Mouse (Mus musculus): ENCODE measurements at regions not wholly inside any gene's neighbourhood (a gene's known extent, or its start where the extent isn't known, plus 50 kb on each side); places are given as distances from the start of the nearest gene placed in this dataset.

DNA sequence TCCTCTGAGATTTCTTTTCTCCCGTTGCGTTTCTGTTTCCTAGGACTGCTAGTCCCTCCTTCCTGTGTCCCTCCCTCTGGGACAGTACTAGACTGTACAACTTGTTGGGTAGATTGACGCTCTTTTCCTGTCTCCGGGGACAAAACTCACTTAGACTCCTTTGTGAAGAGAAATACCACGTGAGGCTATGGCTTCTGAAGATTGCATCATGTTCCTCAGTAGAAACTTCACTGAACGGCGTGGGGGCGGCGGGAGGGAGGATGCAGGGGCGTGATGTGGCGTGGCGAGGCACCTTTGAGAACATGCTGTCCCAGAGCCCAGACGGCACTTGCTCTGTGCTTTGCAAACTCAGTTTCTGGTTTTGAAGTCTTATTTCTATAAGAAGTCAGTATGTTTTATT lies 78.5 kb downstream of the Spata18 start:
- Histone ChIP-seq H3K4me1 (peaks cover 37% of the 10 kb centered on the region), H3K9me3 (no peaks in the 10 kb centered on the region), H3K27ac (replicated peaks) (no peak overlapping the region; the same call in 1 of the 2 replicates), H3K36me3 (replicated peaks) (no peaks in the 10 kb centered on the region), H3K4me3 (no peak overlapping the region), H3K27me3 (replicated peaks; ENCODE audit: low read depth, poor library complexity, severe bottlenecking) (peaks cover 28% of the 10 kb centered on the region)
- WGBS = 85% methylated on average over 13 of the region's 13 CpGs
- no peak for DNase-seq (ENCODE audit: low spot score)

- no peak overlapping the region for H3K4me3 ChIP-seq
- WGBS = 65% methylated on average over 9 of the region's 9 CpGs
- peaks cover 41% of the 10 kb centered on the region for H3K4me1 ChIP-seq
Observed at GRCm38 (mm10) chr5:73731423-73731822, 80.2 kb downstream of the Spata18 start.

DNA sequence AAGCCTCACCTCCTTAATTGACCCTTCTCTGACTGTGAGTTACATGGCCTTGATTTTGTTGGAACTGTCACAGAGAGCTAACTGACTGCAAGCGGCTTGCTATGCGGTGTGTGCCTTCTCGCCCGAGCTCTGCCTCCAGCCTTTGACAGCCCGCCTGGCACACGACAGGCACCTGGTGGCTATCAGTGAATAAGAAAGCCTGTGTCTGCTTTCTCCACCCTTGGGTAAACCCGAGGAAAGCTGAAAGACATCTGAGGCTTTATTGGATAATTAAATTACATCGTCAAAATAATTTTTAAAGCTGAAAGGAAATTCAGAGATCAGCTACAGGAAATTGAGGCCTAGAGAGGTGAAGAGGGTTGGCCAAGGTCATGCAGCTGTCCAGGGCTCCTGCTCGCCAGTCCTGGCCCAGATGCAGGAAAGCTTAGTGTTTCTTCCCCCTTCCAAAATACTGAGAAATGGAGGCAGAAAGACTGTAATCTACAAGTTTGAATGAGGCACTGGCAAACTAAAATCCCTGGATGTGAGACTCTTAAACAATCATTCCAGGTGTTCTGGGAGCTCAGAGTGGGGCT lies 80.9 kb downstream of the Spata18 start:
- H3K4me1 ChIP-seq = peaks cover 41% of the 10 kb centered on the region
- no peaks in the 10 kb centered on the region for H3K9me3 ChIP-seq
- WGBS = 25% methylated on average over 9 of the region's 9 CpGs
- peak; percentile 78 for DNase-seq (ENCODE audit: low spot score)
- H3K27me3 ChIP-seq (replicated peaks; ENCODE audit: low read depth, poor library complexity, severe bottlenecking) = peaks cover 28% of the 10 kb centered on the region
- 0 out of 2 replicates have a peak overlapping the region, but pooled peaks have one; percentile 10 for H3K27ac ChIP-seq (replicated peaks)
- H3K4me3 ChIP-seq = no peak overlapping the region
- no peaks in the 10 kb centered on the region for H3K36me3 ChIP-seq (replicated peaks)

More at GRCm38 (mm10) chr5:73731423-73731822, 80.2 kb downstream of the Spata18 start:
- DNase-seq (ENCODE audit: low spot score) = no peak
- Histone ChIP-seq H3K36me3 (replicated peaks) (no peaks in the 10 kb centered on the region), H3K9me3 (no peaks in the 10 kb centered on the region), H3K27ac (replicated peaks) (no peak overlapping the region), H3K27me3 (replicated peaks; ENCODE audit: low read depth, poor library complexity, severe bottlenecking) (peaks cover 28% of the 10 kb centered on the region)

DNA sequence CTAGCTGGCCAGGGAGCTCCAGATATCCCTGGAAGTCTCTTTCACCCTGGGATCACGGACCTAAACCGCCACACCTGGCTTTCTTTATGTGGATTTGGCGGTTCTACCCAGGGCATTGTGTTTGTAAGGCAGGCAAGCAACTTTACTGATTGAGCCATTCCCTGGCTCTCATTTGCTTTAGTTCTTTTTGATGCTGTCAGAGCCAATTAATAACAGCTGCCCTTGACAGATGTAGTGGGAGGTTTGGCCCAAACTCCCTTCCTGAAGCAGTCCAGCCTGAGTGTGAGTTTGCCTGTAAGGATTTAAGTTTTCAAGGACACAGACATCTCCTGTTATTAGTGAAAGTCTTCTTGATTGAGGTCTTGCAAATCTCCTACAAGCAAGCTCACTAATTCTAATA lies 89.6 kb downstream of the Spata18 start:
- no peaks in the 10 kb centered on the region for H3K36me3 ChIP-seq (replicated peaks)
- no peak overlapping the region for H3K27ac ChIP-seq (replicated peaks)
- DNase-seq (ENCODE audit: low spot score) = peak; percentile 23
- no peaks in the 10 kb centered on the region for H3K9me3 ChIP-seq
- WGBS = 50% methylated on average over 3 of the region's 3 CpGs
- 0 out of 2 replicates have a peak, but pooled peaks cover 5% of the 10 kb centered on the region for H3K27me3 ChIP-seq (replicated peaks; ENCODE audit: low read depth, poor library complexity, severe bottlenecking)
- peaks cover 22% of the 10 kb centered on the region for H3K4me1 ChIP-seq
- H3K4me3 ChIP-seq = no peak overlapping the region

GRCm38 (mm10) chr5:73741441-73741840 lies 90.3 kb downstream of the Spata18 start:
- no peak overlapping the region for H3K27ac ChIP-seq (replicated peaks)
- WGBS = 77% methylated on average over 11 of the region's 11 CpGs
- DNase-seq (ENCODE audit: low spot score) = no peak

DNA sequence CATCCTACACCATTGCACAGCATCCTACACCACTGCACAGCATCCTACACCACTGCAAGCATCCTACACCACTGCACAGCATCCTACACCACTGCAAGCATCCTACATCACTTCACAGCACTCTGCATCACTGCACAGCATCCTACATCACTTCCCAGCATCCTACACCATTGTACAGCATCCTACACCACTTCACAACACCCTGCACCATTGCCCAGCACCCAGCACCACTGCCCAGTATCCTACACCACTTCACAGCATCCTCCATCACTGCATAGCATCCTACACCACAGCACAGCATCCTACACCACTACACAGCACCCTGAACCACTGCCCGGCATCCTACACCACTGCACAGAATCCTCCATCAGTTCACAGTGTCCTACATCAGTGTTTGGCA lies 92.8 kb downstream of the Spata18 start:
- Histone ChIP-seq H3K27me3 (replicated peaks; ENCODE audit: low read depth, poor library complexity, severe bottlenecking) (0 out of 2 replicates have a peak, but pooled peaks cover 5% of the 10 kb centered on the region), H3K4me1 (peaks cover 22% of the 10 kb centered on the region), H3K4me3 (no peak overlapping the region), H3K27ac (replicated peaks) (no peak overlapping the region), H3K36me3 (replicated peaks) (no peaks in the 10 kb centered on the region), H3K9me3 (no peaks in the 10 kb centered on the region)
- WGBS = 98% methylated on average over 1 of the region's 1 CpGs
- no peak for DNase-seq (ENCODE audit: low spot score)

More at GRCm38 (mm10) chr5:73741441-73741840, 90.3 kb downstream of the Spata18 start:
- Histone ChIP-seq H3K27me3 (replicated peaks; ENCODE audit: low read depth, poor library complexity, severe bottlenecking) (0 out of 2 replicates have a peak, but pooled peaks cover 5% of the 10 kb centered on the region), H3K4me3 (no peak overlapping the region), H3K9me3 (no peaks in the 10 kb centered on the region), H3K36me3 (replicated peaks) (no peaks in the 10 kb centered on the region), H3K4me1 (peaks cover 22% of the 10 kb centered on the region)

DNA sequence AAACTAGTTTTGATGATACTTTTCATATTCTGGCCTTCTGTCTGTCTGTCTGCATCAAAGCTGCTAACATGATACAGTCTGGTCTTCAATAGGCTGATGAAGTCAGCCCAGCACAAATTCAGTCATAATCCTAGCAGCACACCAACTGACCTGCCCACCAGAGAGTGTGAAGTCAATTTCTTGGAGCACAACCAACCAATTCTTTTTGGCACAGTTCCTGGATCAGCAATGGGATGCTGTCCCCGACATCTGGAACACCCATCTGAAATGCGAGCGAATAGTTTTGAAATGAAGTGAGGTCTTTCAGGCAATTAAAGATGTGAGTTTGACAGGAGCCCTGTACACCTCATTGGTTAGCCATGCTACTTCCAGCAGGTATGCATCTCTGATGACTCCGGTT lies 98.6 kb downstream of the Spata18 start:
- no peak overlapping the region for H3K4me3 ChIP-seq
- WGBS = 95% methylated on average over 4 of the region's 4 CpGs
- H3K9me3 ChIP-seq = no peaks in the 10 kb centered on the region
- peaks cover 12% of the 10 kb centered on the region; the same call in 1 of the 2 replicates for H3K4me1 ChIP-seq
- H3K27me3 ChIP-seq (replicated peaks; ENCODE audit: low read depth, poor library complexity, severe bottlenecking) = no peaks in the 10 kb centered on the region
- H3K27ac ChIP-seq (replicated peaks) = no peak overlapping the region
- DNase-seq (ENCODE audit: low spot score) = no peak
- H3K36me3 ChIP-seq (replicated peaks) = no peaks in the 10 kb centered on the region

GRCm38 (mm10) chr5:73752225-73752644 lies 101.1 kb downstream of the Spata18 start:
- Histone ChIP-seq H3K27me3 (replicated peaks; ENCODE audit: low read depth, poor library complexity, severe bottlenecking) (no peaks in the 10 kb centered on the region), H3K9me3 (no peaks in the 10 kb centered on the region), H3K4me3 (no peak overlapping the region), H3K27ac (replicated peaks) (no peak overlapping the region), H3K4me1 (peaks cover 12% of the 10 kb centered on the region; the same call in 1 of the 2 replicates), H3K36me3 (replicated peaks) (no peaks in the 10 kb centered on the region)
- no peak for DNase-seq (ENCODE audit: low spot score)
- 89% methylated on average over 10 of the region's 10 CpGs for WGBS

DNA sequence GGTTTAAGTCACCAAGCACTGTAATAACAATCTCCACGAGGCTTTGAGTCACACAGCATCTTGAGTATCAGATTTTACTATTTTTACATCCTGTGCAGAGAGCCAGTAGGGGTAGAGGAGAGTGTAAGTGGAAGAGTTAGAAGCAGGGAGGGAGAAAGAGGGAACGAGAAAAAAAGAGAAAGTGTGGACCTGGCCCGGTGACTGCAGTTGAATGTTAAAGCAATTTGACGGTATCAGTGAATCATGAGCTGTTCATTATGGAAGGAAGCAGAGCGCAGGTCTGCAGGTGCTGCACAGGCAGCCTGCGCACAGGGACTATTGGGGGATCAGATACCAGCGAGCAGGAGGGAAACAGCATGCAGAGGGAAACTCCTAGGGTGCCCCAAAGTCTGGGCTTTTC lies 102.6 kb downstream of the Spata18 start:
- no peak for DNase-seq (ENCODE audit: low spot score)
- no peak overlapping the region for H3K4me3 ChIP-seq
- H3K27ac ChIP-seq (replicated peaks) = no peak overlapping the region; the same call in 1 of the 2 replicates
- no peaks in the 10 kb centered on the region for H3K36me3 ChIP-seq (replicated peaks)
- H3K27me3 ChIP-seq (replicated peaks; ENCODE audit: low read depth, poor library complexity, severe bottlenecking) = no peaks in the 10 kb centered on the region
- H3K9me3 ChIP-seq = no peaks in the 10 kb centered on the region
- WGBS = 62% methylated on average over 7 of the region's 7 CpGs
- peaks cover 12% of the 10 kb centered on the region; the same call in 1 of the 2 replicates for H3K4me1 ChIP-seq

DNA sequence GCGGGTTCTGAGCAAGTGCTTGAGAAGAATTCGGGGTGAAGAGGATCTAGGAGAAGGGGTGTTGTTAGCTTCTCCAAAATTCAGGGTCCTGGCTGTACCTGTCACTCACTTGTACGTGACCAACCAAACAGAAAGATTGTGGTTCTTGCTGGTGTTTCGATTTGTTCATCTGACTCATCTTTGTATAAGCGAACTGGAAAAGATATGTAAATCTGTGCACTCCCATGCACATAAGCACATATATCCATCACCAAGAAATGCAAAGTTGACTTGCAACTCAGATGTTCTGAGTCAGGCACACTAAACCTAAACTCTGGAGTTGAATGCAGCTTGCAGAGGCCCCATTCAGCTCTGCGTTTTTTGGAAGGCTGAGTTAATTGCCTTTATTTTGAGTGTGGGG lies 107.4 kb downstream of the Spata18 start:
- no peak overlapping the region for H3K4me3 ChIP-seq
- WGBS = 86% methylated on average over 6 of the region's 6 CpGs

GRCm38 (mm10) chr5:73761236-73761635 lies 110.1 kb downstream of the Spata18 start:
- 88% methylated on average over 1 of the region's 1 CpGs for WGBS
- H3K27me3 ChIP-seq (replicated peaks; ENCODE audit: low read depth, poor library complexity, severe bottlenecking) = peaks cover 10% of the 10 kb centered on the region; the same call in 1 of the 2 replicates
- no peaks in the 10 kb centered on the region for H3K9me3 ChIP-seq

More for the DNA sequence above, 107.4 kb downstream of the Spata18 start:
- Histone ChIP-seq H3K36me3 (replicated peaks) (no peaks in the 10 kb centered on the region), H3K4me1 (peaks cover 21% of the 10 kb centered on the region), H3K27me3 (replicated peaks; ENCODE audit: low read depth, poor library complexity, severe bottlenecking) (peaks cover 10% of the 10 kb centered on the region; the same call in 1 of the 2 replicates), H3K9me3 (no peaks in the 10 kb centered on the region), H3K27ac (replicated peaks) (no peak overlapping the region)
- DNase-seq (ENCODE audit: low spot score) = no peak

GRCm38 (mm10) chr5:73761709-73762108 lies 110.5 kb downstream of the Spata18 start:
- peak overlapping the region; percentile 36; the same call in 1 of the 2 replicates for H3K27ac ChIP-seq (replicated peaks)
- no peak overlapping the region for H3K4me3 ChIP-seq
- 22% methylated on average over 8 of the region's 8 CpGs for WGBS

More at GRCm38 (mm10) chr5:73761236-73761635, 110.1 kb downstream of the Spata18 start:
- Histone ChIP-seq H3K4me1 (peaks cover 12% of the 10 kb centered on the region), H3K36me3 (replicated peaks) (no peaks in the 10 kb centered on the region), H3K4me3 (no peak overlapping the region), H3K27ac (replicated peaks) (no peak overlapping the region)
- DNase-seq (ENCODE audit: low spot score) = no peak

DNA sequence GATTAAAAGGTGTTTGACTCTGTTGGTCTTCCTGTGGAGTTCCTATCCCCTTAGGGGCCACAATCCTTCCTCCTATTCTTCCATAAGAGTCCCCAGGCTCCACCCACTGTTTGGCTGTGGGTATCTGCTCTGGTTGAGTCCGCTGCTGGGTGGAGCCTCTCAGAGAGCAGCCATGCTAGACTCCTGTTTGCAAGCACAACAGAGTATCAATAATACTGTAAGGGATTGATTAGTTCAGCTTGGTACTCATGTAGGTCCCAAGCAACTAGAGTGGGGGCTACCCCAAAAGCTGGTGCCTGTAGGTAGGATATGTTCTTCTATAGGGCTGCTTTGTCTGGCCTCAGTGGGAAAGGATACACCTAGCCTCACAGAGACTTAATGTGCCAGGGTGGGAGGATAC lies 113.0 kb downstream of the Spata18 start:
- Histone ChIP-seq H3K27me3 (replicated peaks; ENCODE audit: low read depth, poor library complexity, severe bottlenecking) (peaks cover 10% of the 10 kb centered on the region; the same call in 1 of the 2 replicates), H3K4me1 (peaks cover 12% of the 10 kb centered on the region), H3K9me3 (no peaks in the 10 kb centered on the region), H3K36me3 (replicated peaks) (no peaks in the 10 kb centered on the region), H3K27ac (replicated peaks) (no peak overlapping the region), H3K4me3 (no peak overlapping the region)
- no peak for DNase-seq (ENCODE audit: low spot score)
- 80% methylated on average over 1 of the region's 1 CpGs for WGBS

More at GRCm38 (mm10) chr5:73761709-73762108, 110.5 kb downstream of the Spata18 start:
- no peaks in the 10 kb centered on the region for H3K36me3 ChIP-seq (replicated peaks)
- H3K9me3 ChIP-seq = no peaks in the 10 kb centered on the region
- DNase-seq (ENCODE audit: low spot score) = peak; percentile 83
- H3K27me3 ChIP-seq (replicated peaks; ENCODE audit: low read depth, poor library complexity, severe bottlenecking) = peaks cover 10% of the 10 kb centered on the region; the same call in 1 of the 2 replicates
- peaks cover 12% of the 10 kb centered on the region for H3K4me1 ChIP-seq
